Mouse (Mus musculus) cortical plate, adult 2 months (tissue): ENCODE measurements around the gene Asprv1.

Source experiments
- CTCF ChIP-seq: fragments of 200-500 bp; IDR thresholded peaks from 2 replicates; pipeline ENCODE4 v1.5.1; 2011; ENCODE audit warnings: mild to moderate bottlenecking, control low read depth, low read length; ENCODE audit not compliant: insufficient read depth; ENCODE audit errors: extremely low read depth
- POLR2A ChIP-seq: fragments of 200-500 bp; IDR thresholded peaks from 2 replicates; pipeline ENCODE4 v1.6.1; 2011; ENCODE audit warnings: mild to moderate bottlenecking, low read length, control low read depth; ENCODE audit not compliant: insufficient read depth; ENCODE audit errors: extremely low read depth

DNA sequence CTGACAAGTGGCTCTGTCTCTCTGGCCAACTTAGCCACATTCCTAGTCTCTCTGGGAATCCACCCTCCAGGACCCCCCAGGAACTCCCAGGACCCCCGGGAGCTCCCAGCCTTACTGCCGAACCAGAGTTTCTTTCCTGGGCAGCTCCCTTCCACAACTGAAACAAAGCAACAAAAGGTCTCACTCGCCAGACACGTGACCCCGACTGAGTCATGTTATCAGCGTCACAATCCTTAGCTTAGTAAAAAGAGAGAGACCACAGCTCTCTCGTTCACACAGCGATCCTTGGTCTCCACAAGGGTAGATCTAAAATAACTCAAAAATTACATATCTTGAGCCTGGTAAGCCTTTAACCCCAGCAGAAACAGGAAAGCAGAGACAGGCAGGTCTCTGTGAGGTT is 13.8 kb downstream of the Asprv1 start:
- no peak for TF ChIP-seq POLR2A
- TF ChIP-seq CTCF = no peak
